Mouse (Mus musculus) hindbrain, embryonic 16.5 days (tissue): Measurements from ENCODE around the gene Slc3a2. TPM values are rescaled to one million over a fixed set of nuclear protein-coding genes. Genes with fewer than 3 reads are reported as not detected.
A peak's percentile ranks its signal among the peaks of the same experiment; 100 is the strongest.

Experiments used
- ATAC-seq: fragments of 200-750 bp; cut with Nextera tagmentation; 2 replicates; pipeline ENCODE4 v1.8.0; 2017; ENCODE audit warnings: moderate TSS enrichment, moderate library complexity
- H3K27ac ChIP-seq: fragments of 300-500 bp; sonication (generic); 2 replicates; pipeline ENCODE4 v1.5.1; 2014; ENCODE audit warnings: low read depth, mild to moderate bottlenecking, control low read depth, low read length, moderate library complexity
- H3K27me3 ChIP-seq: fragments of 300-500 bp; sonication (generic); replicated peaks from 2 replicates; pipeline ENCODE4 v1.6.1; 2014; ENCODE audit warnings: low read length; ENCODE audit not compliant: control insufficient read depth, insufficient read depth
- H3K36me3 ChIP-seq: fragments of 300-500 bp; sonication (generic); 2 replicates; pipeline ENCODE4 v1.6.1; 2014; ENCODE audit warnings: mild to moderate bottlenecking, low read length, moderate library complexity, mixed read lengths; ENCODE audit not compliant: control insufficient read depth, insufficient read depth
- H3K4me1 ChIP-seq: fragments of 300-500 bp; sonication (generic); 2 replicates; pipeline ENCODE4 v1.6.1; 2014; ENCODE audit warnings: low read depth, low read length; ENCODE audit not compliant: control insufficient read depth, insufficient read depth
- H3K4me2 ChIP-seq: fragments of 300-500 bp; sonication (generic); 2 replicates; pipeline ENCODE4 v1.6.1; 2014; ENCODE audit warnings: mild to moderate bottlenecking, low read length, control low read depth, moderate library complexity
- H3K4me3 ChIP-seq: fragments of 300-500 bp; sonication (generic); 2 replicates; pipeline ENCODE4 v1.5.1; 2014; ENCODE audit warnings: mild to moderate bottlenecking, low read length, control low read depth, moderate library complexity
- H3K9ac ChIP-seq: fragments of 300-500 bp; sonication (generic); 2 replicates; pipeline ENCODE4 v1.6.1; 2014; ENCODE audit warnings: low read depth, mild to moderate bottlenecking, control low read depth, low read length, moderate library complexity
- H3K9me3 ChIP-seq: fragments of 300-500 bp; sonication (generic); 2 replicates; pipeline ENCODE4 v1.6.1; 2014; ENCODE audit warnings: mild to moderate bottlenecking, low read length, moderate library complexity; ENCODE audit not compliant: control insufficient read depth
- whole genome bisulfite sequencing: fragments of 180-500 bp; shearing (Covaris S2); extraction: QIAGEN DNeasy Blood & Tissue Kit; methylation state at CpG from one replicate; pipeline ENCODE4 v1.1.7; 2014; 5-methylcytosine and 5-hydroxymethylcytosine counted together
- polyA plus RNA-seq: library from polyadenylated mRNA; unstranded; fragments of >200 nt; fragmentation: Nextera tagmentation; extraction: Ambion mirVana; gene quantifications from 2 replicates; pipeline ENCODE4 v1.2.1, GENCODE M21; 2015

Gene Slc3a2
- 183 and 191 TPM in 2 replicates for polyA plus RNA-seq

DNA sequence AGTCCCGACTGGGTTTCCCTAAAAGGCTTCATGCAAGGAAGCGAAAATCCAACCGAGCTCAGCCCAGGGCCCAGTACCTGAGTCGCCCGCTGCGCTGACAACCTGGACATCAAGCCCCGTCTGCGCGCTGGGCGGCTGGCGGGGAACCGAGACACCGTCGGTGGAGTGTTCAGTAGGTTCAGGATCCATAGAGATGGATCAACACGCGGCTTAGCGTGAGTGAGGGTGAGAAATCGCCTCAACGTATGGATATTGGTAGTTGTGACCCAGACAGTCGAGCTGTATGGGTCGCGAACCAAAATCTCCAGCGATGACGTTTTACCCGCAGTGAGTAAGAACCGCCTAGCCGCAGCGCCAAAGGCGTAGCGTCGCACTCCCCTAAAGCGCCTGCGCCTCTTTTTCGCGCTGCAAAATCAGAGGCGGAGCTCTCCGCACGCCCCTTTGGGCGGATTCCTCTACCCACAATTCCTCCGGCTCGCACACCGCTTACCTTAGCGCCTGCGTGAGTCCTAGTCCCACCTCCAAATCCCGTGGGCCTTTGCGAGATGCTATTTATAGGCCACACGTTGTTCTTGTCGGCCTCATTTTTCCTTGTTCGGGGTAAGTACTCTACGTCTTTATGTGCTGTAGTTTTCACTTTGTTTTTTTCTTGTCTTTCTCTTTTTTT lies at the start of gene Slc3a2:
Gene Slc3a2, minus strand, starts transcription at position 463 of the 667 bp plus-strand sequence.
- Histone ChIP-seq H3K9me3 (no peaks in the 10 kb centered on the region), H3K27ac (peak within 1 kb of the TSS; percentile 95), H3K36me3 (peaks cover 22% of the 10 kb centered on the region), H3K4me2 (peak within 1 kb of the TSS; percentile 64), H3K4me1 (peaks cover 31% of the 10 kb centered on the region), H3K27me3 (no peaks in the 10 kb centered on the region), H3K9ac (peak within 1 kb of the TSS; percentile 91), H3K4me3 (peak within 1 kb of the TSS; percentile 84)
- WGBS: under 1% methylated on average over 50 of the region's 50 CpGs
- peak; percentile 97 for ATAC-seq

DNA sequence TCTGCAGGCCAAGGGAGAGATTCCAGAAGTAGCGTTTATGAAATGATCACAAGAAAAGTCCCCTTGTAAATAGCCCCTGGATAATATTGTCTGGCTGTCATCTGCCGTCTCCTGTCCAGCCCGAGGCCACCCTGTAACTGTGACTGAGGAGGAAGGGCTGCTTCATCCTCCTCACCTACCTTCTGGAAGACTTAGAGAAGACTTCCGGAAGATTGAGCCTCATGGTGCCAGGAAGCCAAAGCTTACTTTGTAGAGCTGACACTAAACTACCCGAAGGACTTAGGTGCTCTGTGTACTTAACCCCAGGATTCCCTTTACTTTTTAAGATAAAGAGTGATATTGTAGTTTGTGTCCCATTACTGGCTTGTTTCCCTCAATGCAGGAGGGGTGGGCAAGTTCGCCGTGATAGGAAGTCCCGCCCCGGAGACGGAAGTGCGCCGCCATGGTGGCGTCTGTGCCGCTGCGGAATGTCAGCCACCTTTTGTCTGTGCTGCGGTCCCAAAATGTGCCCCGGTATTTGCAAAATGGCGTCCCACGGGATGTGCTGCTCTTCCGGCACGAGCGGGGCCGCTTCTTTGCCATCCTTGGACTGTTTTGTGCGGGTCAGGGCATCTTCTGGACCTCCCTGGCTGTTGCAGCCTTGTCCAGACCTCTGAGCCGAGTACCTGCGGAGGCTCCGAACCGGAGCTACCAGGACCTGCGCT lies 47.5 kb upstream of the Slc3a2 start, which contains the start of gene Tmem223:
Gene Tmem223, plus strand, starts transcription at position 430 of the 704 bp plus-strand sequence.
- H3K27ac ChIP-seq: peak within 1 kb of the TSS; percentile 82
- H3K4me2 ChIP-seq: peak within 1 kb of the TSS; percentile 65
- H3K36me3 ChIP-seq: peaks cover 46% of the 10 kb centered on the region
- H3K9me3 ChIP-seq: no peaks in the 10 kb centered on the region
- H3K9ac ChIP-seq: peak within 1 kb of the TSS; percentile 80
- WGBS: 15% methylated on average over 29 of the region's 29 CpGs
- peak within 1 kb of the TSS; percentile 60 for H3K4me3 ChIP-seq
- ATAC-seq: peak; percentile 58
- no peaks in the 10 kb centered on the region for H3K27me3 ChIP-seq
- H3K4me1 ChIP-seq: peaks cover 29% of the 10 kb centered on the region

DNA sequence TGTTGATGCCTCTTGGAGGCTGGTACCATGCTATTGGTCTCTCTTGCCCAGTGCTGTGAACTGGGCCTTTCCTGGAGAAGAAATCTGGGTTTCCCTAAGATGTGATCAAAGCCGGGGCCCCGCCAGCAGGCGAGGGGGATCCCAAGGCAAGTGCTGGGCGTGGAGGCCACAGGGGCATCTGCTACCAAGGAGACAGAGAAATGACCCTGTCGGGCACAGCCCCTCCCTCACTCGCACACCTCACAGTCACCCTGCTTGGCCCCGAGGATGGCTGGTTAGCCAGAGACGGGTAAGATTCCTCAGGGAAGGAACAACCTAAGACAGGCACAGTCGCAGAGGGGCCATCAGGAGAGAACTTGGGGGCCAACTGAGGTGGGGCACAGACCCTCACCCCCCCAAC lies 42.4 kb upstream of the Slc3a2 start:
- Histone ChIP-seq H3K4me3 (no peak overlapping the region), H3K9ac (no peak overlapping the region), H3K27me3 (no peaks in the 10 kb centered on the region), H3K9me3 (no peaks in the 10 kb centered on the region), H3K27ac (no peak overlapping the region), H3K4me2 (no peak overlapping the region), H3K36me3 (peaks cover 60% of the 10 kb centered on the region), H3K4me1 (peaks cover 4% of the 10 kb centered on the region)
- WGBS: over 99% methylated on average over 9 of the region's 9 CpGs
- ATAC-seq: no peak

DNA sequence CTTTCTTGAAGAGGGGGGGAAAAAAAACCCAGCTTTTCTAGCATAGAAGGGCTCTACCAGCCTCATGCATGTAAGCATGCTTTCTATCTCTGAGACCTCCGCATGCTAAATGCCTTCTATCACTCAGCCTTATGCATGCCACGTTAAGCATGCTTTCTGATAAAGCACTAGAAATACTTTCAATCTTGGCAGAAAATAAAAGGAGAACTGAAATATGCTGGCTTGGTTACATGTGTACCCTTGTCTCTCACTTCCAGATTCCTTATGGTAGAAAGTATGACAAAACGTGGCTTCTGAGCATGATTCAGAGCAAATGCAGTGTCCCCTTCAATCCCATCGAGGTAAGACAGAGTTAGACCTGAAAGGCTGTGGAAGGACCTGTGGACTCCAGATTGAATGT lies 40.1 kb upstream of the Slc3a2 start:
- Histone ChIP-seq H3K27me3 (no peaks in the 10 kb centered on the region), H3K4me1 (peaks cover 7% of the 10 kb centered on the region), H3K36me3 (peaks cover 45% of the 10 kb centered on the region), H3K4me2 (no peak overlapping the region), H3K27ac (no peak overlapping the region), H3K9ac (no peak overlapping the region), H3K9me3 (no peaks in the 10 kb centered on the region), H3K4me3 (no peak overlapping the region)
- WGBS: 95% methylated on average over 4 of the region's 4 CpGs
- ATAC-seq: no peak

DNA sequence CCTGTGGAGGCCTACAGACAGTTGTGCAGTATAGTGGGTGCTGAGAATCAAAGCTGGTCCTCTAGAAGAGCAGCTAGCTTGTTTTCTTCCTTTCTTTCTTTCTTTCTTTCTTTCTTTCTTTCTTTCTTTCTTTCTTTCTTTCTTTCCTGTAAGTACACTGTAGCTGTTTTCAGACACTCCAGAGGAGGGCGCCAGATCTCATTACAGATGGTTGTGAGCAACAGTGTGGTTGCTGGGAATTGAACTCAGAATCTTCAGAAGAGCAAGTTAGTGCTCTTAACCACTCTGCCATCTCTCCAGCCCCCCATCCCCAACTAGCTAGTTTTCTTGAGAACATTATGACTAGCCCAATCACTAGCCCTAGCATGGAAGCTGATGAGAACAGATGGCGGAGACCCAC lies 37.6 kb upstream of the Slc3a2 start:
- H3K9ac ChIP-seq: no peak overlapping the region
- no peak overlapping the region for H3K27ac ChIP-seq
- H3K4me3 ChIP-seq: no peak overlapping the region
- WGBS: 91% methylated on average over 2 of the region's 2 CpGs
- H3K4me2 ChIP-seq: no peak overlapping the region
- no peak for ATAC-seq
- H3K9me3 ChIP-seq: no peaks in the 10 kb centered on the region
- H3K4me1 ChIP-seq: peaks cover 18% of the 10 kb centered on the region
- H3K27me3 ChIP-seq: no peaks in the 10 kb centered on the region
- H3K36me3 ChIP-seq: peaks cover 21% of the 10 kb centered on the region

DNA sequence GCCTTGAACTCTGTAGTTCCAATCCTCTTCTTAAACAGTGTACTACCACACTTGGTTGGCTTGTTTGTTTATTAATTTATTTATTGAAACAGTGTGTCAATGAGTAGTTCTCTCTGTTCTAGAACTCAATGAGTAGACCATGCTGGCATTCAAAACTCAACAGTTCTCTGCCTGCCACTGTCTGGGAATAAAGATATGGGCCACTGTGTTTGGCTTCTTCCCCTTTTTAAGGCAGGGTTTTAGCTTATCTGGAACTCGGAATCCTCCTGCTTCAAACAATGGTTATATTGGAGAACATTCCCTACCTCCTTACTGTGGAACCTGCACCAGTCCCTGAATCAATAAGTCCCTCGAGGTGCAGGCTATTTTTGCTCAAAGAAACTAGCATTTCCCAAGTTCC lies 35.7 kb upstream of the Slc3a2 start:
- H3K4me1 ChIP-seq: peaks cover 21% of the 10 kb centered on the region
- H3K27me3 ChIP-seq: no peaks in the 10 kb centered on the region
- no peak overlapping the region for H3K9ac ChIP-seq
- no peak for ATAC-seq
- 90% methylated on average over 2 of the region's 2 CpGs for WGBS
- no peaks in the 10 kb centered on the region for H3K9me3 ChIP-seq
- no peak overlapping the region for H3K4me2 ChIP-seq
- no peak overlapping the region for H3K4me3 ChIP-seq
- H3K27ac ChIP-seq: no peak overlapping the region
- peaks cover 10% of the 10 kb centered on the region for H3K36me3 ChIP-seq

DNA sequence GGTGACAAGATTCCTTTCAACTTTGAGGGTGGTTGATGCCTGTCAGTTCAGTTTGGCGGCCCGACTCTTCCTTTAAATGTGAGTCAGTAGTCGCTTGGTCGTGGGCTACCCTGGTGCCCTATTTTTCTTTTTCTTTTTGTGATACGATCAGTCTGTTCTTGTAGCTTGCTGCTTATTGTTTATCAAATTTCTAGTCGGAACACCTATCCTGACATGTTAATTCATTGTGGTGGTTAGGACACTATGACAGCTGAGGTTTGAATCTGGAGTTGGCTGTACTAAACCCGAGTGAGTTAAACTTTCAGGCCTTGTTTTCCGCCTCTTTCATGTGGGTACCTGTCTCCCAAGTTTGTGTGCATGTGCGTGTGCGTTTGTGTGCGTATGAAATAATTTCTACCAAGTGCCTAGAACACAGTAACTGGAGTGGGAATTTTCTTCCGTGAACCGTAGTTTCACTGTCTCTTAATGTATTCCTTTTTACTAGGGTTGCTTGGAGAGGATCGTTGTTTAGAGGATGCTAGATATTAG lies 34.4 kb upstream of the Slc3a2 start:
- H3K4me1 ChIP-seq: peaks cover 21% of the 10 kb centered on the region
- no peaks in the 10 kb centered on the region for H3K27me3 ChIP-seq
- H3K36me3 ChIP-seq: peaks cover 9% of the 10 kb centered on the region
- ATAC-seq: no peak
- peak overlapping the region; percentile 85 for H3K27ac ChIP-seq
- H3K4me3 ChIP-seq: peak overlapping the region; percentile 86
- WGBS: 5% methylated on average over 14 of the region's 14 CpGs
- peak overlapping the region; percentile 99 for H3K9ac ChIP-seq
- no peaks in the 10 kb centered on the region for H3K9me3 ChIP-seq
- peak overlapping the region; percentile 72 for H3K4me2 ChIP-seq

DNA sequence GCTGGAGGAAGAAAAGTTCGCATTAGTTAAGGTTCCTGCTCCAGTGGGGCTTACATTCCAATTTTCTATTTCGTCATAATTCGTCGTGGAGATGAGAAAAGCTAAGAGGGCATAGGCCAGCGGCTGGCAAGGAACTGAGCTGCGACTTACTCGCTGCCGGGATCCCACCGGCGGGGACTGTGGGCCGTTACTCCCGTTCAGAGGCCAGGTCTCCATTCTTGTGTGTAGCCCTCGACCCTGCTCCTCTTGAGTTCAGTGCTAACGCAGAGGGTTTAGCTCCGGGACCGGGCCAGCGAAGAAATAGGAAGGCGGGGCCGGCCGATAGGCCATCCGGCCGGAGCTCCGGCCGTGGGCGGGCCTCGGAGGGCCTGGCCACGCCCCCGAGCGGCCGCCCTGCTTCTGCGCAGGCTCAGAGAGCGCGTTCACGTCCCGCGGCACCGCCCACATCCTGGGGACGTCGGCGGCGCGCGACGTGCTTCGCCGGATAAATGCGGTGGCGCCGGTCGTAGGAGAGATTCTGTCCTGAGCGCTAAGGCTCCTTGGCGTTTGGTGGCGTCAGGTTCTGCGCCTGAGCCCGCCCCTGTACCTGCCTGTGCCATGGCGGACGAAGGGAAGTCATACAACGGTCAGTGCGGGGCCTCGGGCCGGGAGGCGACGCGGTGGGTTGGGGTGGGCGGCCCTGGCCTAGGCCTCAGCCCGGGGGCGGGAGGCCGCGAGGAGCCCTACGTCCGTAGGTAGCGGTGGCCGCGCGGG lies 33.6 kb upstream of the Slc3a2 start, which contains the start of gene Nxf1:
Gene Nxf1, plus strand, starts transcription at position 439 of the 753 bp plus-strand sequence.
- H3K27ac ChIP-seq: peak within 1 kb of the TSS; percentile 86
- H3K4me2 ChIP-seq: peak within 1 kb of the TSS; percentile 72
- peaks cover 12% of the 10 kb centered on the region for H3K36me3 ChIP-seq
- no peaks in the 10 kb centered on the region for H3K9me3 ChIP-seq
- under 1% methylated on average over 75 of the region's 75 CpGs for WGBS
- peaks cover 21% of the 10 kb centered on the region for H3K4me1 ChIP-seq
- peak within 1 kb of the TSS; percentile 99 for H3K9ac ChIP-seq
- peak within 1 kb of the TSS; percentile 86 for H3K4me3 ChIP-seq
- peak; percentile 95 for ATAC-seq
- no peaks in the 10 kb centered on the region for H3K27me3 ChIP-seq
